Mouse (Mus musculus) erythroblast, adult 5-6 weeks (primary cell): Measurements from ENCODE around the gene Il10rb. TPM values are rescaled to one million over a fixed set of nuclear protein-coding genes. Genes with fewer than 3 reads are reported as not detected.
"Not testable (repeated sequence)": the region's sequence is repeated elsewhere in the genome, so short reads cannot be mapped to it uniquely, and the experiment has no call there.

ENCODE experiments used
- ATAC-seq: replicated peaks from 2 replicates; pipeline ENCODE4 v1.8.0; 2016; ENCODE audit warnings: moderate number of reproducible peaks, mild to moderate bottlenecking, moderate TSS enrichment, inconsistent platforms; ENCODE audit not compliant: poor library complexity, low FRiP score, severe bottlenecking
- total RNA-seq, 2 experiments: library from RNA; stranded (forward) in 1 of 2; stranded (reverse) in 1 of 2; fragments of 150-400 nt in 1 of 2; fragments of 200-764, 138-1000 nt in 1 of 2; gene quantifications; 2 replicates each; pipeline versions ENCODE4 v1.2.3 to v1.2.4; 2015 to 2017; ENCODE audit warnings: low replicate concordance in 2 of 2

Gene Il10rb
- total RNA-seq, 2 experiments from 2014 or later: 48.8 to 52.3 TPM

DNA sequence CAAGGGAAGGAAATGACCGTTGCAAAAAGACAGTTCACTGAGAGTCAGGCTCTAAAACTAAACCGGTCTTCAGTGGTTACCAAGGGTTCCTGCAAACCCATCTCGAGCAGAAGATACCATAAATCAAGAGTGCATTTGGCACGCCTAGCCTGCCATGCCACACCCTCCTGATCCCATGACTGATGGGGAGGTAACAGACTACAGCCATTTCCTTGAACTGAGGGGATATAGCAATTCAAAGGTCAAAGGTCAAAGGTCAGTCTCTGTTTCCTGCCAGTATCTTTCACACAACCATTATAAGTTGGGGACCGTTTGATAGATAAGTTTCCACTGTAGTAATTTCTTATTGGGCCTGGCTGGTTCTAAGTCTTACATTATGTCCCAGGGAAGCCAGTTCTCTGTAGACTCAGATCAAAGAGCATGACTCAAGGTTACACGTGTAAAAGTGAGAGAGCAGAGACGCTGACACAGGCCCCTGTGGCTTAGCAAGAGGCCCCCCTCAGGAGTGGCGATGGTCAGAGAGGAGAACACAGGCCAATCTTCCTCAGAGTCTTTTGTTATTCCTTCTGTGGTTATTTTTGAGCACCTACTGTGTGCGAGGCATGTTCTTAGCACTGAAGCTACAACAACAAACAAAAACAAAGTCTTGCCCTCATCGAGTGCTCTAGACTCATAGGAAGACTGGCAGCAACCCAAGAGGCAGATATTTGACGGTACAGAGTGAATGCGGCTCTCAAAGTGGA is 7.3 kb downstream of the Il10rb start:
- ATAC-seq: peak; percentile 44; the same call in 1 of the 2 replicates

GRCm38 (mm10) chr16:91415391-91416189 is 9.6 kb downstream of the Il10rb start:
- no peak for ATAC-seq

DNA sequence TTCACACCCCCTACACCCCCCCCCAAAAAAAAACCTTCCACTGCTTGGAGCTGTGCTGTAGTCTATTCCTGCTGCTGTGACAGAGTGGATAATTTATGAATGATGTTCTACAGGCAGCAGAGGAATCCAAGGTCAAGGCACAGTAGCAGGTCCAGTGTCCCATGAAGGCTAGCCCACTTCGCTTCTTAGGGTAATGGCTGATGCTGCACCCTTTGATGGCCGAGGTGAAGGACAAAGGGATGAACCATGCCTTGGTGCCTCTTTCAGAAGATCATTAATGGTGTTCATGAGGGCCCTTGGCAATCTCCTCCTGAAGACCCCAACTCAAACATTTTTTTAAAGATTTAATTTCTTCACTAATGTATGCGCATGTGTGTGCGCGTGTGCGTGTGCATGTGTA is 10.4 kb downstream of the Il10rb start:
- ATAC-seq: no peak

GRCm38 (mm10) chr16:91416938-91417337 is 11.0 kb downstream of the Il10rb start:
- peak; percentile 86 for ATAC-seq

DNA sequence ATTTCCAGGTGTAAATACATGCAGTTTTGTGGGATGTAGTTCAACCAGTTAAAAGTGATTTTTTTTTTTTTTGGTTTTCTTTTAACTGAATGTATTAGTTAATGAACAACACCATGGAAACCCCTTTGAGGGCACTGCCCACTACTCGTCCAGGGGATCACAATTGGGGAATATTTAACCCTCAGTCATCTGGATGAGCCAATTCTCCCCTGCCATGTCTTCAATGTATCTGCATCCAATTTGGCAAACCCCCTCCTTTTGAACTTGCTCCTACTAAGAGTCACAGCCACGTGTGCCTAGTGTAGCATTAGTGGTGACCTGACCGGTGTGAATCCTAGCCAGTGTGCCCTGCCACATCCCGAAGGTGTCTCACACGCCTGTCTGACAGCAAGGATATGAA is 12.6 kb downstream of the Il10rb start:
- ATAC-seq: no peak

DNA sequence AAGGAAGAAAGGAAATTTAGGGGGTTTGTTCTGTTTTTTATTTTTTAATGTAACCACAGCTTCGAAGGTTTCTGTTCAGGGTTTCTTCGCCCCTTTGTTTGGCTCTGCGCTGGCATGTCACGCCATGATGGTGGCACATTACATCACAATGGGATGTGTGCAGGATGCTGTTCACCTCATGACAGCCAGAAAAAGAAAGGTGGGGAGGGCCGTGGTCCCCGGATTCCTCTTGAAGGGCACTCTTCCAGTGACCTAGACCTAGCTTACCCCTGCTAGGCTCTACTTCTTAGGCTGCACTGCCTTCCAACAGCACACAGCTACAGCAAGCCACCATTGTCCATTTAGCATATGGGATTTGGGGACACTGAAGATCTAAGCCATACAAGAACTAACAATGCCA is 19.9 kb downstream of the Il10rb start:
- ATAC-seq: no peak

GRCm38 (mm10) chr16:91426586-91426985 is 20.6 kb downstream of the Il10rb start:
- no peak for ATAC-seq

GRCm38 (mm10) chr16:91427461-91427860 is 21.5 kb downstream of the Il10rb start:
- ATAC-seq: no peak

DNA sequence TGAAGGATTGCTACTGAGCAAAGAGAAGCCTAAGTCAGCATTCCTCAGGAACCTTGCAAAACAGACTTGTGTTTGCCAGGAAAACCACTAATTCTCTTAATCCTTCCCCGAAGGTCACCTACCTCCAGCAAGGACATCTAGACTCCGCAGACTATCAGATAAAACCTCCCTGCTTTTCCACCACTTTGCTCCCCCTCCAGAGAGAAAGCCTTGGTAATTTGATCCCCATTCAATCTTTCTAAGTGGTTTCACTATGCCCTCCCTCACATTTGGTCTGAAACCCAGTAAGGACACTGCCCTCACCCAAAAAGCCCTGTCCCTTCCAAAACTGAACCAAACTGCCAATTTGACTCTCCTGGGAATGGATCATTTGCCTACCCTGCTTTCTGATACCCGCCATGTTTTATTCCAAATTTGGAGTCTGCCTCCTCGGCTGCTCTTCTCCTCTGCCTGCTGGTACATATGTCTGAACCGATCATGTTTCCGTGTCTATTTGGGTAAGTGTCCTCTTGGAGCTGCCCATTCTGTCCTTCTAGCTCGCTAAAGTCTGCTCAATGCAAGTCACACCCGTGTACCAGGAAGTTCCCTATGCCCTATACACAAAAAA is 22.4 kb downstream of the Il10rb start:
- no peak for ATAC-seq

DNA sequence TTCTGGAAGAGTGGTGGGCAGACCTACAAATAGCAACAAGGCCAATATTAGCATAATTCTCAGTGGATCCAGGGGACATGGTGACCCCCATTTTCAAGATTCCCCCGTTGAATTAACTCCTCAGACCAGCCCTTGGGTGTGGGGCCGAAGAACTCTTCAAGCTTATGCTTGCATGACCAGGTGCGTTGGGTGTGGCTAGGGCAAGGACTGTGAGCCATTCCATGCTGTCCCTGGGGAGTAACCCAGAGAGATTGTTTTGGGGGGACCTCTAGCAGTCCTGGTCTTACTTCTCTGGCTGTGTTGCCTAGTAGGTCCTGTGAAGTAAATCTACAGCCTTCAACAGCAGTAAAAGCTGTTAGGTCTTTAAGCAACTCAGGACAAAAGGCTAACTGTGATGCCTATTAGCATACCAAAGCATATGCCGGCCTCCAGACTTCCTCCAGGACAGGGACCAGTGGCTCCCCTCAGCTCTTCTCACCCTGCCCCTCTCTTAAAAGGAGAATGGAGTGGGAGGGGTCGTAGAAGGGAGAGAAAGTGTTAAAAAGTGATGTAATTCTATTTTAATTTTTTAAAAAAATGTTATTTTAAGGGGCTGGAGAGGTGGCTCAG is 26.9 kb downstream of the Il10rb start:
- no peak for ATAC-seq

DNA sequence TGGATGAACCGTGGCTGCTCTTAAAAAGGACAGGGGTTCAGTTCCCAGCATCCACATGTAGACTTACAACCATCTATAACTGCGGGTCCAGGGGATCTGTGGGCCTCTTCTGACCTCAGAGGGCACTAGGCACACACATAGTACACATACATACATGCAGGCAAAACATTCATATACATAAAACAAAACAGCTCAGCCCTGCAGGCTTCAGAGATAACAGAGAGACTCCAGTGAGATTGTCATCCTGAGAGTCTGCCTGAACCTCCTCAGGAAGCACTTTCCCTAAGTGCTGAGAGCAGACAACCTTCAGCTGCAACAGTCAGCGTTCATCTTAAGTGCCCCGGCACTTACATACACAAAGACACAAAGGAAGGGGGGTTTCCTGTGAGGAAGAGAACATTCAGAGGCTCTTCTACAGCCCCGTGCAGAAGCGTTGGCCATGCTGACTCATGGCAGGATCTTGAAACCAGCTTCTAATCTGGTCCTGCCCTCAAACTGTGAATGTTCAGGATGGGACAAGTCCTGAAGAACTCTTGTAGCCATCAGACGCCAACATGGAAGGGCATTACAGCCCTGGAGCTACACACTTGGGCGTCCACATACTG is 27.5 kb downstream of the Il10rb start:
- ATAC-seq: peak; percentile 71

DNA sequence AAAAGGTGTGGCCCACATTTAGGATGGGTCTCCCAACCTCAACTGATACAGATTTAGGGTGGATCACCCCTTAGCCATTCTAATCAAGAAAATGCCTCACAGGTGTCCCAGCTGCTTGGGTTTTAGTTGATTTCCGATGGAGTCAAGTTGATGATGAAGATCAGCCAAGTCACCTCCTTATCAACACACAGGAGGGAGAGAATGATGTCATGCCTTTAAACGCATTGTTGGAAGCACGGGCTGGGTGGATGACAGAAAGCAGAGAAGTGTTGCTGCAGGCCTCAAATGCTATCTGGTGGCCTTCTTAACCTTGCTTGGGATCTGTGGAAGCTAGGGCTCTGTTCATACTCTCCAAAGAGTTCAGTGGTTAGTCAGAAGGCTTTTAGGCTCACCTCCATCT is 28.2 kb downstream of the Il10rb start:
- ATAC-seq: no peak

- no peak for ATAC-seq
Observed at GRCm38 (mm10) chr16:91438081-91438480, 32.1 kb downstream of the Il10rb start.

GRCm38 (mm10) chr16:91438599-91438998 is 32.6 kb downstream of the Il10rb start:
- not testable (repeated sequence) for ATAC-seq

DNA sequence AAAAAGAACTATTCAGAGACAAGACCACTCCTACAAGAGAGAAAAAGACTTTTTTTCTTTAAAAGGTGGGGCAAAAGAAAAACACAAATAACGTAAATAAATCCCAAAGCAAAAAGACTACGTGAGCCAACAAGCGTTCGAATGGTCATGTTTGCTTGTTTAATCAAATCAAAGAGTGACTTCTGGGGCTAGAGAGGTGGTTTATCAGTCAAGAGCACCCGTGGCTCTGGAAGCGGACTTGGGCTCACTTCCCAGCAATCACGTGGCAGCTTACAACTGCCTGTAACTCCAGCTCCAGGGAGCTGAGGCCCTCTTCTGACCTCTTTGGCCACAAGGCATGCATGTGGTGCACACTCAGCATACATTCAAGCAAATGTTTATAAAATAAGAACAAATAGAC is 35.4 kb downstream of the Il10rb start:
- peak; percentile 80 for ATAC-seq

- ATAC-seq: peak; percentile 86
Observed at GRCm38 (mm10) chr16:91441811-91442240, 35.9 kb downstream of the Il10rb start.

DNA sequence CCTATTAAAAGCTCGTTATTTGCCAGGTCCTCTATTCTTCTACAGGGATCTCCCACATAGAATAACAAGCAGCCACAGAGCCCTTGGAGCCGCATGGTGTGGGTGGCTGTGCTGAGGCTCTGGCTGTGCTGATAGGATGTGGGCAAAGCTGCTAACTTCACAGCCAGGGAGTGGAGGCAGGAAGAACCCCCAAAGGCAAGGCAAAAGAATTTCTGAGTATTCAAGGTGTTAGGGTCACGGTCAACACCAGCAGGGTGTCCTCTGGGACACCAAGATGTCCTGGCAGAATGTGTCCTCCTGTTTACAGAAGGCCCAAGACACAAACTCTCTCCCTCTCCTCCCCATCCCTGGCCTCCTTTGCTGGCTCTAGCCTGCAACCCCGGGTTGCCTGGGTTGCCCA is 36.5 kb downstream of the Il10rb start:
- peak; percentile 55 for ATAC-seq

- no peak for ATAC-seq
Observed at GRCm38 (mm10) chr16:91443211-91443611, 37.2 kb downstream of the Il10rb start.

GRCm38 (mm10) chr16:91444847-91445246 is 38.9 kb downstream of the Il10rb start:
- ATAC-seq: no peak

GRCm38 (mm10) chr16:91445566-91445965 is 39.6 kb downstream of the Il10rb start:
- no peak for ATAC-seq
